Mouse (Mus musculus): ENCODE measurements around the gene Cacna1g. TPM values are rescaled to one million over a fixed set of nuclear protein-coding genes. Genes with fewer than 3 reads are reported as not detected.
A peak's percentile ranks its signal among the peaks of the same experiment; 100 is the strongest.

Cacna1g gene
- polyA plus RNA-seq, 1 experiment: 6.5 TPM

DNA sequence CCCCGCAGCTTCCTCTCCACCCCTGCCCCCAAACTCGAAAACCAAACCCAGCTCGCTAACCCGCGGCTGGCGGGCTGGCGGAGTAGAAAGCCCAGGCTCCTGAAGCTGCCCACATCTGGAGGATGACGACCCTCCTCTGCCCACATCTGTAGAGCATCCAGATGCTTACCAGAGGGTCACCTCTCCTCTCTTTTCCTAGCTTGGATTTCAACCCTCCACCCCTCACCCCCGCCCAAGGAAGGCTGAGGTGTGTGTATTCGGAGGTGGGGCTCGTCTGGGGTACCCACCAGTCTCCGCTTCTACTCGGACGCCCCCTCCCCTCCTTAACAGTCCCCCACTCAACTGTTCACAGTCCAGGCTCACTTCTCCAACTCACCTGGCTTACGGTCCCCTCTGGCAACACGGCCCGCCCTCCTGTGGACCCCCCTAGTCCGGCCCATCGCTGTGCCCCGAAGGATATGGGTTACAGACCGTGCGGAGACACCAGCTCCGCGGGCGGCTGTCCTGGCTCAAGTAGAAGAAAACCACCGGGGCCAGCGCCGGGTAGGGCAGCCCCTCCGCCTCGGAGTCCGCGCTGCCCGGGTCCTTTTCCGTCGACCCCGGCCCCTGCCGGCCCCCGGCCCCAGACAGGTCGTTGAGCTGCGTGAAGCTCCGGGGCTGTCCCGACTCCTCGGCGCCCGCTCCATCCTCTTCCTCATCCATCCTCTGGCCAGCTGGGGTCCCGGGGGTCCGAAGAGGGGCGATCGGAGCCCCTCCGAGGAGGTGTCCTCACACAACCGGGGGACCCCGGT, 887 bp downstream of the Cacna1g start:
- H3K4me1 ChIP-seq (replicated peaks; ENCODE audit: control insufficient read depth, insufficient read depth, low read length): peaks cover 17% of the 10 kb centered on the region
- no peaks in the 10 kb centered on the region for H3K36me3 ChIP-seq (ENCODE audit: control insufficient read depth, insufficient read depth, low read length)
- 2% methylated on average over 52 of the region's 52 CpGs for WGBS
- H3K4me3 ChIP-seq (ENCODE audit: control insufficient read depth, insufficient read depth, low read length): peak overlapping the region; percentile 15
- H3K27ac ChIP-seq (ENCODE audit: control insufficient read depth, insufficient read depth, low read length): no peak overlapping the region
- DNase-seq: peak; percentile 10
- H3K27me3 ChIP-seq (ENCODE audit: control insufficient read depth, insufficient read depth, low read length): peaks cover 26% of the 10 kb centered on the region
- TF ChIP-seq CTCF (IDR thresholded peaks at IDR 0.05; ENCODE audit: borderline replicate concordance, control insufficient read depth, extremely low read depth, insufficient read depth, low read length, poor library complexity) (no peak), POLR2A (IDR thresholded peaks at IDR 0.05; ENCODE audit: control insufficient read depth, extremely low read depth, insufficient read depth, low read length, poor library complexity) (no peak)

DNA sequence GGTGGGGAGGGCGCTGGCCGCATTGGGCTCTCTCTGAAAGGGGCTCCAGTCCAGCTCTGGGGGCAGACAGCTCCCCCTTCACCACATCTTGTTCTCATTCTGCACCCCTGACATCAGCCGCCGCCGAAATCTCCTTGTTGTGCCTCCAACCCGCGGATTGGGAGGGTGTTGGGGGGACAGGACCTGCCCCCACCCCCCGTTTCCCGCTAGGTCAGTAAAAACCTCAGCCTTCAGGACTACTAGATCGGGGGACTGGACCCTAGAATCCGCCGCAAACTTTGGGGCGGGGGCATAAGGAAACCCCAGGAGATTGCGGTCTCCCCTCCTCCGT, 1.4 kb downstream of the Cacna1g start:
- H3K36me3 ChIP-seq (ENCODE audit: control insufficient read depth, insufficient read depth, low read length): no peaks in the 10 kb centered on the region
- peaks cover 17% of the 10 kb centered on the region for H3K4me1 ChIP-seq (replicated peaks; ENCODE audit: control insufficient read depth, insufficient read depth, low read length)
- H3K27ac ChIP-seq (ENCODE audit: control insufficient read depth, insufficient read depth, low read length): no peak overlapping the region
- DNase-seq: no peak
- peaks cover 26% of the 10 kb centered on the region for H3K27me3 ChIP-seq (ENCODE audit: control insufficient read depth, insufficient read depth, low read length)
- under 1% methylated on average over 15 of the region's 15 CpGs for WGBS
- TF ChIP-seq POLR2A (IDR thresholded peaks at IDR 0.05; ENCODE audit: control insufficient read depth, extremely low read depth, insufficient read depth, low read length, poor library complexity) (no peak), CTCF (IDR thresholded peaks at IDR 0.05; ENCODE audit: borderline replicate concordance, control insufficient read depth, extremely low read depth, insufficient read depth, low read length, poor library complexity) (no peak)
- H3K4me3 ChIP-seq (ENCODE audit: control insufficient read depth, insufficient read depth, low read length): no peak overlapping the region

DNA sequence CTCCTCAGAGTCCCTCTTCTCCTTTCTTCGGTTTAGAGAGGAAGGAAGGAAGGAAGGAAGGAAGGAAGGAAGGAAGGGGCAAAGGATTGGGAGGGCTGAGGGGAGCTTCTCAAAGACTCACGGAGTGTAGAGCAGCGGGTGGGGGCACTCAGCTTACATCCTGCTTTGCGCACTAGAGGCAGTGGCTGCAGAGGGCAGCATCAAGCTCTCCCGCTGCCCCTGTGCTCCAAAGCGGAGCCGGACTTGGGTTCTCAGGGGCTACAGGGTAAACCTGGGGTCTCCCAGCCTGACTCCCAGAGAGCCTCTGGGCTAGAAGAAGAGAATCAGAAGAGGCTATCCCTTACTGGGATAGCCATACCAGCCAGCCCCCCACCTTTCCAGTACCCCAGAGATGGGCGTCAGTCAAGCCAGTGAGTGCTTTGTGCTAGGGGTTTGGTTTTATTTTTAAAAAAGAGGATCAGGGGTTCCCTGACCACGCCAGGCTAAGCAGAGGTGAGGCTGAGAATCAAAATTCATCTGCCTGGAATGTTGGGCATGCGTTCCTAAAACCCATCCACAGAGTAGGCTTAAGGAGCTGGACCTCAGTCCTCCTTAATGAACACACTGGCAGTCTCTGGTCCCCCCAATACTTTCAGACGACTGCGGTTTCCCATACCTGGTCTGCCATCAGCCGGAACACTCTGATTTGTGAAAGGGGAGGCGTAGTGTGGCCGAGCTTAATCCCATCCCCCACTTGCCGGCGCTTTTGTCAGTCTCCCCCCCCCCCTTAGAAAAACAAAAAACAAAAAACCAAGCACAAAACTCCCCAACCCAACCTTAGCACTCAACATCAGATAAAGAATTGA, 2.0 kb downstream of the Cacna1g start:
- DNase-seq: no peak
- Histone ChIP-seq H3K36me3 (ENCODE audit: control insufficient read depth, insufficient read depth, low read length) (no peaks in the 10 kb centered on the region), H3K27me3 (ENCODE audit: control insufficient read depth, insufficient read depth, low read length) (peaks cover 26% of the 10 kb centered on the region), H3K4me3 (ENCODE audit: control insufficient read depth, insufficient read depth, low read length) (no peak overlapping the region), H3K27ac (ENCODE audit: control insufficient read depth, insufficient read depth, low read length) (no peak overlapping the region), H3K4me1 (replicated peaks; ENCODE audit: control insufficient read depth, insufficient read depth, low read length) (peaks cover 17% of the 10 kb centered on the region)
- TF ChIP-seq POLR2A (IDR thresholded peaks at IDR 0.05; ENCODE audit: control insufficient read depth, extremely low read depth, insufficient read depth, low read length, poor library complexity) (no peak), CTCF (IDR thresholded peaks at IDR 0.05; ENCODE audit: borderline replicate concordance, control insufficient read depth, extremely low read depth, insufficient read depth, low read length, poor library complexity) (no peak)
- 10% methylated on average over 17 of the region's 17 CpGs for WGBS

DNA sequence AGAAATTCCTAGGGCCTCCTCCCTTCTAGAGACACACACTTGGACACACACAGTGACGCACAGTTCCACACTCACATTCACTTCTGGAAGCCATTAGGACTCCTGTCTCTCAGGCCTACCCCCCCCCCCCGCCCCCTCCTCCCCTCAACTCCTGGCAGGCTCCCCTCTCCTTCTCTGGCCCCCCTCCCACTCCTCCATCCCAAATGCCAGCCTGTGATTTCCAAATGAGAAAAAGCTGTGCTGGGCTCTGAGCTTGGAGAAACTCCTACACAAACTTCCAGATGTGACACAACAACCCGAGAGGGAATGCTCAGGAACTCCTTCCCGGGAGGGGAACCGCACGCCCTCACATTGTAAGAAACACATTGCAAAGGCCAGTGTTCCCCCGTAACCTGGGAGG, 3.6 kb downstream of the Cacna1g start:
- Histone ChIP-seq H3K4me1 (replicated peaks; ENCODE audit: control insufficient read depth, insufficient read depth, low read length) (peaks cover 17% of the 10 kb centered on the region), H3K36me3 (ENCODE audit: control insufficient read depth, insufficient read depth, low read length) (no peaks in the 10 kb centered on the region), H3K27me3 (ENCODE audit: control insufficient read depth, insufficient read depth, low read length) (peaks cover 21% of the 10 kb centered on the region), H3K27ac (ENCODE audit: control insufficient read depth, insufficient read depth, low read length) (no peak overlapping the region), H3K4me3 (ENCODE audit: control insufficient read depth, insufficient read depth, low read length) (no peak overlapping the region)
- WGBS: 86% methylated on average over 7 of the region's 7 CpGs
- DNase-seq: no peak
- no peak for TF ChIP-seq POLR2A (IDR thresholded peaks at IDR 0.05; ENCODE audit: control insufficient read depth, extremely low read depth, insufficient read depth, low read length, poor library complexity)

DNA sequence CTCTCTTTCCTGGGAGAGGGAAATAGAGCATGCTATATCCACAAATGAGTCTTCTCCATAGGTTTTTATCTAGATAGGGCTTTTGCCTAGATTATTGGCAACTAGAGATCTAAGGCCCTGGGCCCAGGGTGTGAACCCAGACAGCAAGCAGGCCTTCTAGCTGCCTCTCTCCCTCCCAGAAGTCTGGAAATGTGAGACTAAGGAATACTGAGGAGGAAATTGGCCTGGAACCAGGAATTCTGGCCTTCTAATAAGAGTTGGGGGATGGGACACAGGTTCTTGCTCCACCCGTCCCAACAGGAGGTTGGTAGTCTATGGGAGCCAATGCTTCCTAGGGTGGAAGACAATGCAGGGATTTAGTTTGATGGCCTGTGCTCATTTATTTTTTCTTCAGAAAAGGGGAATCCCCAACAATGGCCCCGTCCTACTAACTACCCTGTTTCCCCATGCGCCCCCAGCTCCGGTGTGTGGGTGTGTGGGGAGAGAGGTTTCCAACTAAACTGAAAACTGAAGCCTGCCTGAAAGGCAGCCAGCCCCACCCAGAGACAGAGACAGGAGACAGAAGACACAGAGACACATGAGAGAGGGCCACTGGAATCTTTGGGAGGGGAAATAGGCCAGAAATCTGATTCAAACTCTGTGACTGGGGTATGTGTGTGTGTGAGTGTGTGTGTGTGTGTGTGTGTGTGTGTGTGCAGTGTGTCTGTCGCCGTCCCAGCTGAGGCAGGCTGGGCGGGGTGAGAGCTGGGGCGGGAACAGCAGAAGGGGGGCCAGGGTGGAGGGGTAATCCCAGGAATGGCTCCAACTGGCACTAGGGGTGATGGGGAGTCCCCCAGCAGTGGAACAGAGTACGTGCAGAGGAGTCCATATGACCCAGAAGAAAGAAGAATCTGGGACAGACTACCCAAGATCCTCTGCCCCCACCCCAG, 4.6 kb downstream of the Cacna1g start:
- Histone ChIP-seq H3K36me3 (ENCODE audit: control insufficient read depth, insufficient read depth, low read length) (no peaks in the 10 kb centered on the region), H3K4me1 (replicated peaks; ENCODE audit: control insufficient read depth, insufficient read depth, low read length) (peaks cover 16% of the 10 kb centered on the region), H3K27ac (ENCODE audit: control insufficient read depth, insufficient read depth, low read length) (no peak overlapping the region), H3K27me3 (ENCODE audit: control insufficient read depth, insufficient read depth, low read length) (peaks cover 21% of the 10 kb centered on the region), H3K4me3 (ENCODE audit: control insufficient read depth, insufficient read depth, low read length) (no peak overlapping the region)
- no peak for DNase-seq
- WGBS: 56% methylated on average over 9 of the region's 9 CpGs
- TF ChIP-seq CTCF (IDR thresholded peaks at IDR 0.05; ENCODE audit: borderline replicate concordance, control insufficient read depth, extremely low read depth, insufficient read depth, low read length, poor library complexity) (no peak), POLR2A (IDR thresholded peaks at IDR 0.05; ENCODE audit: control insufficient read depth, extremely low read depth, insufficient read depth, low read length, poor library complexity) (no peak)

DNA sequence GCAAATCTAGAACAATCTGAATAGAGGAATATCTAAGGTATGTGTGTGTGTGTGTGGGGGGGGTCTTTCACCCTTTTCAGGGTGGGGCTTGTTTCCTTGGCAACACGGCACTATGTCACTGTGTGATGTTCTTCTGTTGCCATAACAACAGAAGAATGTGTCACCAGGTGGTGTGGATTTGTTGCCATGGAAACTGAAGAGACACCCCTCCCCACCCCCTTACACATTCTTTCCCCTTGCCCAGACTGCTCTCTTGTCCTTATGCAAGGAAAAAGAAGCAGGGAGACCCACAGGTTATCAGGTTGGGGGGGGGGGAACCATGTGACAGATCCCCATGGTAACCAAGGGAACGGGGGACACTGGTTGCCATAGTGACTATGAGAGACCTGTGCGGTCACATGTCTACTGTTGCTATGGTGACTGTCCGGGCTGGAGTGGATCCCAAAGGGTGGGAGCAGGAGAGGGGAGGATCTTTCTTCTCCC, 5.4 kb downstream of the Cacna1g start:
- no peak overlapping the region for H3K4me3 ChIP-seq (ENCODE audit: control insufficient read depth, insufficient read depth, low read length)
- peaks cover 18% of the 10 kb centered on the region for H3K27me3 ChIP-seq (ENCODE audit: control insufficient read depth, insufficient read depth, low read length)
- DNase-seq: no peak
- 82% methylated on average over 4 of the region's 4 CpGs for WGBS
- peaks cover 13% of the 10 kb centered on the region for H3K4me1 ChIP-seq (replicated peaks; ENCODE audit: control insufficient read depth, insufficient read depth, low read length)
- H3K27ac ChIP-seq (ENCODE audit: control insufficient read depth, insufficient read depth, low read length): no peak overlapping the region
- no peak for TF ChIP-seq CTCF (IDR thresholded peaks at IDR 0.05; ENCODE audit: borderline replicate concordance, control insufficient read depth, extremely low read depth, insufficient read depth, low read length, poor library complexity)
- no peak for TF ChIP-seq POLR2A (IDR thresholded peaks at IDR 0.05; ENCODE audit: control insufficient read depth, extremely low read depth, insufficient read depth, low read length, poor library complexity)
- H3K36me3 ChIP-seq (ENCODE audit: control insufficient read depth, insufficient read depth, low read length): no peaks in the 10 kb centered on the region

Data from thymus, adult 2 months (tissue).